Mouse (Mus musculus): ENCODE data around the gene Adam26a. TPM values are rescaled to one million over a fixed set of nuclear protein-coding genes. Genes with fewer than 3 reads are reported as not detected.

Gene Adam26a
- total RNA-seq (2023), result not detected

GRCm38 (mm10) chr8:43576607-43577006 is at the start of gene Adam26a:
TSS of gene Adam26a (minus strand) at chr8:43576707.

DNA sequence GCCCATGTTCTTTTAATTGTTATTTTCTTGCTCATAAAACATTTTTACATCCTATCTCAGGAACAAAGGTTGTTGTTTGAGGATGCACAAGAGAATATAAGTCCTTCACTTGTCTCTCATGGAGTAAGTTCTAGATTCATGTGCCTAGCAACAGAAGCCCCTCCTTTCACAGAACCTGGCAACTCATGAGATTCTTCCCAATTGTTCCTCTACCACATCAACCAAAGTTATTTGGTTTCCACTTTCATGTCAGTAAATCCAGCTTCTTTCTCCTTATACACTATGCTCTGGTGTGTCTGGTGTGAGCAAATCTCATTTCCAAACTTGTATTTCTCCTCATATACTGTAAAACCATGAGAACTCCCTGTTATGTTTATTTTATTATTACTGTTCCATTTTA is 48.5 kb downstream of the Adam26a start, which contains the start of gene Adam26b:
Gene Adam26b, minus strand, starts transcription at position 101 of the 400 bp plus-strand sequence.

Other genes starting within 250 kb of the Adam26a start
- gene Adam26b, start 48.6 kb downstream of the Adam26a start, total RNA-seq (2023), result not detected
- gene Gm5346, start 50.6 kb upstream of the Adam26a start, total RNA-seq (2023), result not detected
- gene Adam34, start 133.3 kb upstream of the Adam26a start, total RNA-seq (2023), result not detected

Data from neutrophil, adult 83 days (primary cell).